Mouse (Mus musculus) heart, adult 11 months (tissue): Measurements from ENCODE around the gene Ackr4.

Source experiments
- DNase-seq: peaks from one replicate; pipeline ENCODE4 v3.0.0; 2022

The Ackr4 gene

DNA sequence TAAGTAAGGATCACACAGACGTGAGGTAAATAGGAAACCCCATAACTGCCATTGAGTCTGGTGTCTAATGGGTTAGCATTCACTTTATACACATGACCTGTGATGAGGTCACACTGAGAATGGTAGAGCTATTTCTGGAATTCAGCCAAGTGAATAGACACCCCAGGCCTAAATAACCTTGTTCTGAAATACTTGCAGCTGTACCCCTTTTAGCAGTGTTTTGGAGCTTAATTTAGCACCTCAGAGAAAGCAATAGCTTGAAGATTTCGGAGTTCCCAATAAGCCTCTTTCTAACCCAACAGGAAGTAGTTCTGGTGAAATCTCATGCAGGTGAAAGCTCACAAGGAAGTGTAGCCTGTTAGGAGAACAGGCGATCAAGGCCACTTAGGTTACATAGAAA, at the start of gene Ackr4:
TSS of gene Ackr4 (minus strand) at position 101 of the 400 bp plus-strand sequence.
- peak; percentile 9 for DNase-seq

DNA sequence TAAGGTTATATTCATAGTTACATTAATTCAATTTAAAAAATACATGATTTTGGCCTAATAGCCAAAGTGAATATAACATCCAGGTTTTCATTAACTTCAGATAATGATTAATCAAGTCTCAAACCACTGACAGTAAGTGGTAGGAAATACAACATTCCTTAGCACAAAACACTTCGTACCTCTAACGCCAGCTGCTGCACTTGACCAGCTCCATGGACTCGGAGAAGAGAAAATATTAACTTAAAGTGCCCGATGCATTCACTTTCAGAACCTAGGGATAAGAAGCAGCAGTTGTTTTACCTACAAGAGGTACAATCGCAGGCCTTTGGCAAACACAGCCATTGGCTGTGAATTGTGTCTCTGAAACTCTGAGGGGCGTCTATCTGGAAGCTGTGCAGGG, 45.6 kb upstream of the Ackr4 start:
- DNase-seq, result peak; percentile 16

DNA sequence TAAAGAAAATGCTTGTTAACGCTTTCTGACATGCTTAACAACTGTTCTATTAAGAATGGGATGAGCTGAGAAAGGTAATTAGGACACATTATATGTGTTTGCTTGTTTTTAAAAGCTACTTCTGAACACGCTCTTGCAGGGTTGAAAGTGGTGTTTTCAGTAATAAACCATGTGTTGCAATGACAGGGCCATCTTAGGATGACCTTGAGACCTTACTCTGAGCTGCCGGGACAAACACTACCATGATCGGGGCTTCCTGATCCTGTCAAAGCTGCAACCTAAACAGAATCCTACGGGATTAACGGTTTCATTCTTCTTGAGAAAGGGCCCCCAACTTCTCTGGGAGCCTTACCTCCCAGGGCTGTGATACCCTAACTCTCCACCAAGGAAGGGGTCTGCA, 44.9 kb upstream of the Ackr4 start:
- DNase-seq, result no peak

DNA sequence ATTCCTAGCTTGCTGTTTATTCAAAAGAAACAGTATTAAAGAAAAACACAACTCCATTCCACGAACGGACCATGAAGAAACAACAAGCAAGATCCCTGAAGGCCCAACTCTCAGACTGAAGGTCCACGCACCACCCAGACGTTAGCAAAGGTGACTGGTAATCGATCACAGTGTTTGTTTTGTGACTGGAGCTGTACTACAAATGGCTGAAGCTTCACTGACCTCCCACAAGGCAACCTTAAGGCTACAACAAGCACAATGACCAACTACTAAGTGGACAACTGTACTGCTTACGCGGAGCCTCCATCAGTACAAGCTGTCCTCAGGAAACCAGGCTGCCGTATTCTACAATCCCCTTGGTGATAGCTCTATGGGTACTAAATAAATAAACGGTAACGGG, 43.3 kb upstream of the Ackr4 start:
- peak; percentile 51 for DNase-seq

DNA sequence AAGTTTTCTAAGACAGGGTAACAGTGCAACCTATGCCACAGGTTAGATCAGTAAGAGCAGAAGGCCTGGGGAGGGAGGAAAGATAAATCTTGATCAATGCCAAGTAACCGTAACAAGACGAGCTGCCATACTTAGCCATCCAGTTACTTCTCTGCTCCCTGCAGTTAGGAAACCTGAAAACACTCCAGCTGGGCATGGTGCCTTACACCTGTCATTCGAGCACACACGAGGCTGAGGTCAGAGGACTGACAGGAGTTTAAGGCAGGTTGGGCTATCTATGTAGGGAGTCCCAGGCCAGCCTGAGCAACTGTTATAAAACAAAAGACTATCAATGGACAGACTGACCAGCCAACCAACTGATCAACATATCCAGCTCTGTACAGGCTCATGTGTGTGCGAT, 39.2 kb upstream of the Ackr4 start:
- DNase-seq, result no peak

DNA sequence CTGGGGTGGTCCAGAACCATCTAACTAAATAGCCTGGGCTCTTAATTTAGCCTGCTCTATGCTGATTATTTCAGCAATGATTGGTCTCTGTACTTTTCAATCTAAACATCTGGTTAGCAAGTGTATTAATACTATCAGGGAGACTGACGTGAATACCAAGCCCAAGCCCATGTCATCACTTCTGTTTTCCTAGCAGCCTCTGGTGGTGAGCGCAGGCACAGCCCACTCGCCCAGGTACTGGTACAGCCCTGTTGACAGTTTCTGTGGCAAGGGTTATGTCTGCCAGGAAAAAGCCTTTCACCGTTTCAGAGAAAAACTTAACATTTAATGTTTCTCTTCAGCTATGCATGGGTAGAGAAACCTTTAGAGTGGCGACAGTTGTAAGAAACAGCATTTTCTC, 37.5 kb upstream of the Ackr4 start:
- DNase-seq, result peak; percentile 42

DNA sequence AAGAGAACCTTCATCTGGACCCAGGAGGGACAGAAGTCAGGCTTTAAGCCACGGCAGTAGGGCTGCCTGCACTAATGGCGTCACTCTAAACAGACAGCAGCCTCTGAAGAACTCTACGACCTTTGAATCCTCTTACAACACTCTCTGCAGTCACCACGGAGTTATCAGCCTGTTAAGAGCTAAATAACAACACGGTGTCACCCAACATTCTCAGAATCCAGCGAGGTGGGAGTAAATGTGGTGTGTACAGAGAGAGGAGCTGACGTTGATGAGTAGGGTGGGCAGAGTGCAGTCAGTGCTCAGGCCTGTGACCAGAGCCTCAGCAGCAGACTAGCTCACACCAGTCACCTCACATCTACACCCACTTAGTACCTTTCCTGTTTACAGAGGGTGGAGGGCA, 34.4 kb upstream of the Ackr4 start:
- DNase-seq, result peak; percentile 80

DNA sequence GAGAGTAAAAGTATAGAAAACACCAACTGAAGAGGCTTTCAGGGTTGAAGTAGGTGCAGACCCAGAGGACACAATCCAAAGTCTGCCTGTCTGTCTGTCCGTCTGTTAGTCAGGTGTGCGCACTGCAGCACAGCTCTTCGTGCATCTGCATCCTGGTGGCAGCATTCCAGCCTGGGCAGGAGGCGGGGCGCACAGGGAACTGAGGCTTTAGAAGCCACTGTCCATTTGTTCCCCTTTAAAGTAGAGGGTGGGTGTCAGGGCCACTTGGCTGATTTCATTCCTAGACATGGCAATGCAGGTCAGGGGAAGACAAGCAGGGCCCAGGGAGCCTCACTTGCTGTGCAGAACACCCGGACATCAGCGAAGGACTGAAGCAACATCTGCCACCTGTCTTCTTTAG, 30.6 kb upstream of the Ackr4 start:
- peak; percentile 77 for DNase-seq

DNA sequence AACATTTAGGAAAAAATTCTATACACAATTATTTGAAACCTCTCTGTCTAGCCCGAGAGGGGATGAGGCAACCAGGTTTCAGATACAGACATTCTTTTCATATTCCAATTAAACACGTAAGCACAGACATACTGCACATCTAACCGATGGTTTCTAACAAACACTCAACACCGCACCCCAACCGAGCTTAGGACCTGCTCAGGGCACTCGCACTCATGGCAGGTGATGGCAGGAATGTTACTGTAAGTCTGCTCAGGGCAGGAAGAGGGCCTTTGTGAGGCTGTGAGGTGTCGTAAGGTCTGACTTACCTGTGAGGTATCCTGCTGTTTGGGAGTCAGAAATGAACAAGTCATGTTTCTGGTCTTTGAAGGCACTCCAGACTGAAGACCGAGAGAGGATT, 29.8 kb upstream of the Ackr4 start:
- DNase-seq, result peak; percentile 85

DNA sequence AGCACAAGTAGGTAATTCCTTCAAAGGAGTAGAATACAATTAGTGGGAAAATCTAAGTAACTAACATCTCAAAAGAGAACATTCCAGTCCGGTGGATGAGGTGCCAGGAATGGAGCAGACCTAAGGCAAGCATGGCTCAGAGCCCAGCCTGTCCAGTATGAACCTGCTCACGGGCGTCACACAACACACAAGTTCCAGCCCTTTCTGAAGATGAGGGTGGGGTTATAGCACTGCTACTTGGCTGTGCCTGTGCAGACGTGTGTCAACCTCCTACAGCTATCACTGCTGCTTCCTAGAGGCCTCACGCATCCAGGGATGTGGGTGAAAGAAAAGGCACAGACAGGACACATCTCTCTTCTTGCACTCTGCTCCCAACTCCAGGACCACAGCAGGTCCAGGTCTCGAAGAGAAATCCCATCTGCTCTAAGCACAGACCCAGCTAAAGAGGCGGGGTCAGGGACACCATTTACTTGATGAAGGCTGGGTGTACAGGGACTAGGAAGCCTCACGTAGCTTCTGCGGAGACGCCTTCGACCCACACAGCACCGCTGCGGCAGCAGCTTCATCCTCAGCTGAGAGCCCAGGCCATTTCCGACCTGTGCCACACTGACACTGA, 28.5 kb upstream of the Ackr4 start:
- DNase-seq, result peak; percentile 87

DNA sequence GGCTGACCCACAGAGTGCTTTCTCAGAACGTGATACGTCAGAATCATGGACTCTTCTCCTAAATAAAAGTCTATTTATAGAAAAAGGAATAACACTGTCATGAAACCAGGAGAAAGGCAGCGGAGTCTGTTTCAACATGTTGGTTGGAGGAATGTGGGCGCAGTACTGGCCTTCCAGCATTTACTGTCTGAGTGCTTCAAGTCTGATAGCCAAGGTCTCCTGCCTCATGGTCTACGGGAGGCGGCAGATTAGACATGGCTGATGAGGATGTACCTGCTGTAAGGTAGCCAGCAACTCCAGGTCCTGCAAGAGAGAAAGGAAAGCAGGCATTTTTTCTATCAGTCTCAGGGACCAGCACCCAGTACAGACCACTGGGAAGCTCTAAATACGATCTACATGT, 25.4 kb upstream of the Ackr4 start:
- peak; percentile 59 for DNase-seq

DNA sequence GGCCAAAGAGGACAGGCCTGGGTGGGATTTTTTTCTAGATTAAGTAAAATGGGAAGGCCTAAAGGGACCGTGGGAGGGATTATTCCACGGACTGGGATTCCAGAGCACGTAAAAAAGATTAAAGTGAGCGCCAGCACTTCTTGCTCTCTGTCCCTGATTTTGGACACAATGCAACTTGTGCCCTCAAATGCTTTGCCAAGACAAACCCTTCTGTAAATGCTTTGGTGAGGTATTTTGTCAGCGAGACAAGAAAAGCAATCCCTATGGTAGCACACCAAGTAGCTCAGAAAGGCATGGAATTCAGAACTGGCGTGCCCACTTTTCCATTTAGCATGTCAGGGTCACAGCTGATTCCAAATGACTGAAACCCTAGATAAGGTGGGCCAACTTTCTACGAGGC, 22.2 kb upstream of the Ackr4 start:
- DNase-seq, result peak; percentile 87

DNA sequence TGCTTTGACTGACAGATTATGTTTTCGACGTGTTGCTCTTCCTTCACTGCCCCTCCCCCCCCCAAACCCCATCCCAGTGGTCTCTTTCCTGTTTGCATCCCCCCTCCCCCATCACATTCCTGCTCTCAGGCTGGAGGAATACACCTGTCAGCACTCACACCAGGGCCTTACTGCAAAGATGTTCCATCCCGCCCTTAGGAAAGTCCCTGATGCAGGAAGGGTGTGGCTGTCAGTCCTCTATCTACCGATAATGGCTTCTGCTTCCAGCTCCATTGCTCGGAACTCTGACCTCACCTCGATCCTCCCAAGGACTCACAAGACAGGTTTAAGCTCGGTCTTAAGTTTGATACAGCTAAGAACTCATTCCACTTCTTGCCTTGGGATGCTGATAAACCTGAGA, 19.9 kb upstream of the Ackr4 start:
- DNase-seq, result peak; percentile 65

DNA sequence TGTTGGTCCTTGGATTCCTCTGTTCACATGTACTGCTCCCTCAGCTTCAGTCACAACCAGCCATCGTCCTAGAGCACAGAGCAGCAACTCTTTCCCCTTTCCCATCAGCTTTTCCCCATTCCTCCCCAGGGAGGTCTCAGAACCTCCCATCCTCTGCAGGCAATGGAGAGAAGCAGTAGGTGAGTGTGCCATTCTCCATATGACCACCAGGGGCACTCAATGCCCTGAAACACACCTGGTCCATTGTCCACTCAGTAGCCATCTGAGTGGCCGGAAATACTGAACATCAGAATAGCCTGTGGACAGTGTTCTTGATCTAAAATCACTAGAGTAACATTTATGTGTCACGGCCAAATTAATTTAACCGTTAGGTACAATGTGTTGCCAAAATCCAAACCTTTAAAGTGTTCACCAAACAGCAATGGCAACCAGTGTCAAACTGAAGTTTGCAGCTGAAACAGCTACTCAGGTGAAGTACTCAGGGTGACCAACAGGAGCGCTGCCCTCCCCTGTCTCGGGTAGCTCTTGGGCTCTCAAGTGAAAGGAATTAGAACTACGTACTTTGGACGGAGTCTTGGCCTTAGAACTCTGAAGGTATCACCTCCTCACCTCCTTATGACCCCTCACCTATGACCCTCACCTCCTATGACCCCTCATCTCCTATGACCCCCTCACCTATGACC, 17.7 kb upstream of the Ackr4 start:
- DNase-seq, result peak; percentile 82

DNA sequence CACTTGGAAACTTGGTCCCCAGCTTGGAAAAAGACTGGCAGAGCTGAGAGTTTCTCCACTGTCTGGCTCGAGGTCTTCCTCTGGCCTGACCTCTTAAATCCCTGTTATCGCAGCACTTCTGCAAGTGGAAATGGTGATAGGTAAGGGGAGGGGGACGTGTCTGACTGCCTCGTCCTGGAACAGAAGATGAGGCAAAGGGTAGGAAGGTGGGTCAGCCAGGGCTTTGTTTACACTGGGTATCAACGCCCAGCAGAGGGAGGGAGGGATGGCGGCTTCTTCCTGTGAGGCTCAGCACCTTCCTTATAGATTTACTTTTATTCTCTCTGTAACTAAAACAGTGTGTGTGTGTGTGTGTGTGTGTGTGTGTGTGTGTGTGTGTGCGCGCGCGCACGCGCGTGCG, 16.1 kb upstream of the Ackr4 start:
- no peak for DNase-seq

DNA sequence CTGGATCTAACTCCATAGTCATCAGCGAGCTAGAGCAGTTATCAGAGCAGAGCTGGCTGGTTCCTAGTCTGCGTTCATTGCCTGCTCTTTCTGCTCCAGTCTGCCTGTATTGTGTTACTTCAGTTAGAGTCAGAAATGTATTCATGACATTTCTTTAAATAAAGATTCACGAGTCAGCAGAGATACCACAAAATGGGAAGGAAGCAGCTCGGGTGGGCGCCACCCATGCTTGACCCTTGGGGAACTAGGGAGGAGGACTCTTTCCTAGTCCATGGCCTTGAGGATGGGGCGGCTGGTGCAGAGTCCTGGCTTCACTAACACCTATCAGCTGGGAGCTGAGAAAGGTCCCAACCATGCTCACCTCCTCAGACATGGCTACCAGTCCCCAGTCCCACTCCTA, 13.6 kb upstream of the Ackr4 start:
- DNase-seq, result peak; percentile 93

DNA sequence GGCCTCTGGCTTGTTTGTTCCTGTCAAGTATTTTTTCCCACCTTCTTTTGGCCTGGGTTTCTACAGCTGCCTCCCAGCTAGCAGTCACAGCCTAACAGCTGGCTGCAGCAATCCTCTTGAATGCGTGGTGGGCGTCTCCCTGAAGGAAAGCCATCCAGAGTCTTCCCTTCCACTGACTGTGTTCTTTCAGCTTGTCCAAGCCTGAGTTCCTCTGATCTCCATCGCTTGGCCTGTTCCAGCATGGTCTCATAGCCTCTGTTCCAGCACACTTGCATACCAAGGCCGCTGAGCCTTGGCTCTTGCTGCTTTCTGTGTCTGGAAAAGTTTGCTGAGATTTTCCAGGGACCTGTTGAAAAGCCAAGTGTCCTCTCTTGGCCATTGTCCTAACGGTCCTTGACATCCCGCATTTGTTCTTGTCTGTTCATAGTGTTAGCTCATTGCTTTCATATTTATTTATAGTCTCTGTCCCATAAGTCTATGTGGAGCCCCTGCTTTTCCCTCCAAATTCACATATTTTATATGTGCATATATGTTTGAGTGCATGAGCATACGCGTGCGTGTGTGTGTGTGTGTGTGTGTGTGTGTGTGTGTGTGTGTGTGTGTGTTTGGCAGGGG, 3.5 kb upstream of the Ackr4 start:
- DNase-seq, result peak; percentile 97

DNA sequence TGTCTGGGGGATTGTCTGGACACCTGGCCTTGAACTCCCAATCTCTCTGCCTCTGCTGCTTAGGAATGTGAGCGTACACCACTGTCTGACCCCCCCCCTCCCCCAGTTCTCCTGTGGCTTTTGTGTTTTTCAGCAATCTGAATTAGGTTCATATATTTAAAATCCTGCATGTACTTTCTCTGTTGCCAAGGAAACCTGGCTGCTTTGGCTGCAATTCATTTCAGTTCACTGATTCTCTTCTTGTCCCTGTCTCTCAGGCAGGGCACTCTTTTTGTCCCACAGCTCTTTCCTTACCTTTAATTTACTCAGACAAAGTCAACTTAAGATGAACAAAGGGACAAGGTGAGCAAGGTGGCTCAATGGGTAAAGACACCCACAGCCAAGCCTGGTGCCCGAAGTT, 1.4 kb upstream of the Ackr4 start:
- peak; percentile 58 for DNase-seq

DNA sequence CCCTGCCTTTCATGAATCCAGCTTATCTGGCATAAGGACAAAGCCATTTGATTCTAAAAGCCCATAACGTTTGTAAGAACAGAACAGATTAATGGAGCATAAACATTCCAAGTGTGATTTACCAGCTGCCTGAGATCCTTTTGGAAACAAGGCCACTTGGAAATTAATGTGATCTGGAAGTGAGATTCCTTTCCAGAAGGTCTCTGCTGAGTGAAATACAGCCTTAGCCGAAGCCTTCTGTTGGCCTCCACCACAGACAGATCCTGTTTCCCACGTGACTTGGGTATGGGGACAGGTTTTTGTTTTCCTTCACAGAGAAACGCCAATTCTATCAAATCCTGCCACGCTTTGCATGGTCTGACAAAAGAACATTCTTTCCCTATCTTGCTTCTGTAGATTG, 3.1 kb downstream of the Ackr4 start:
- no peak for DNase-seq

DNA sequence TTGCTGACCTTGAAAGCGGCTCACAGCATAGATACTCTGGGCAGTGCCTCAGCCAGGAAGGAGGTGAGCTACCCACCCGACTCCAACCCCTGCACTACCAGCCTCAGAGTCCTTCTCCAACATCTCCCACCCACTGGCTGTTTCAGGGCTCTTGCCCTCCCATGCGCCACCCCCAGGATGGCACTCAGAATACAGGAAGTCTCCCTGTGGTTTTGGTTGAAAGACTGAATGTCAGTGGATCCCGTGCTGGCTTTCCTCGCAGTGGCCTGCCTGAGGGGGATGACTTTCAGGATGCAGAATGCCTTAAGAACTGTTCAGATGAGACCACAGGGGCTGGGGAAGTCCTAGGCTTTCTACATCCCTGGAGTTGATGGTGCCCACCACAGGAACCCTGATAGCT, 3.6 kb downstream of the Ackr4 start:
- peak; percentile 83 for DNase-seq

DNA sequence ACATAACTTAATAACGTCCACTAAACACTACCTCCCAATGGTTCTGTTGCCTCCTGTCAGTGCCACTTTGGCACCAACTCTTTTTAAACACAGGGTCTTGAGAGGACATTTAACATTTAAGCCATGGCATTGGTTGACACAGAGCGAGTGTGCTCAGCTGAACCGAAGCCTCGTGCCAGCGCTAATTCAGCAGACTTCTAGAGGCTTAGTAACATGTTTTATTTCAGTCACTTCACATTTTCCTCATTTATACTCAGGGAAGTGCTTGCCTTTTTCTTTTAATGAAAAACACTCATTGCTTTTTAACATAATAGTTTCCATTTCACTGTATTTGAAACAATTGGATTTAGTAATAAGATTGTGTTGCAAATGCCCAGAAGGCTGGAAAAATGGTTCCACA, 17.6 kb downstream of the Ackr4 start:
- DNase-seq, result no peak

DNA sequence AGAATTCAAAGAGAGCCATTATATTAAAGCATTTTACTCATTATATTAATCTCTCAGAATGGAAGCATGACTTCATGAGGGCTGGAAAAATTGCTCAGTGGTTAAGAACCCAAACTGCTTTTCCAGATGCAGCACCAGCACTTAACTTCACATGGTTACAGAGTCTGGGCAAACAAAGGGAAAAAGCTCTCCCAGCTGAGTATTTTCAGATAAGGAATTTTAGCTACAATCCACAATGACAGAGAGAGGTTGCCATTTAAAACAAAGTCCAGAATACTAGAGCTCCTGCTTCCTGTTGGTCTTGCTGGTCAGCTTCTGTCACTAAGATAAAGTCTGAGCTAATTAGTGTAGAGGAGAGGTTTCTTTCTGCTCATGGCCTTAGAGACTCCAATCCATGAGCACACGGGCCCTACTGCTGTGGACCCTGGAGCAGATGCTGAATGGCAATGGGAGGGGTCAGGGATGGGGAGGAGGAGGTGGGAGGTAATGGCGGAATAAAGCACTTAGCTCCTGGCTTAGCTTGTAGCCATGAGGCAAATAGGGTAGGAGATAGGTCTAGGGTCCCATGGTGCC, 18.1 kb downstream of the Ackr4 start:
- peak; percentile 93 for DNase-seq

DNA sequence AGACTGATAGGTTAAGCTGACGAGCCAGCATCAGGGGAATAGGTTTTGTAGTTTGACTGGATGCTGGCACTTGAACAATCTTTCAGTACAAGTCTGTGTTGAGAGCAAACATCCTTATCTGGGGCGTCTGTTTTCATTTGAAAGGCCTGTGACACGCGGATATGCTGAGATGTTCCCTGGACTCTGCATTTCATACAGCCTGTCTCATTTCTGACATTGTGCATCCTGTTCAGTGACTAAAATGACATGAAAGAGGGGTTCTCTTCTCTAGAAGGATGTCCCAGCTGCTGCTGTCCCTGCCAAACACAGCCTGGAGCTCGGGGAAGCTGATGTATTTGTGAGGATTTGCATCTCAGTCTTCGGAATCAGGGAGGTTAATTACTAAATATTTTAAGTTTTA, 19.3 kb downstream of the Ackr4 start:
- peak; percentile 93 for DNase-seq

DNA sequence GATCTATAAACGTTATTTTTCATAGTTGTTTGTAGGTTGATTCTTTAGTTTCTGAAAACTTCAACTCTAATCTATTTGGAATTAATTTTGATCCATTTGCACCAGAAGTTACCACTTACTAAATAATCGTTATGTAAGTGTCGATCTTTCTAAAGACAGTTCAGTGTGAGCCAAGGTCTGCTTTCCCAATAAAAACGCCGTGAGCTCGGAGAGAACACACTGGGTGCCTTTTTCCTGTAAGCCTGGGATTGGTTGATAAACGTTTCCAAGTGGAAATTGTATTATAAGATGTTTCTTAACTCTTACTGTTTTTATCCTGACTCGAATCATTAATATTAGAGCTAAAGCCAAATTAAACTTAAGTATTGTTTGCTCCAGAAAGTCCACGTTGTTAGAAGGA, 19.8 kb downstream of the Ackr4 start:
- peak; percentile 87 for DNase-seq
